ENCODE assay signal across 20 mouse cellular contexts in the genomic region with DNA sequence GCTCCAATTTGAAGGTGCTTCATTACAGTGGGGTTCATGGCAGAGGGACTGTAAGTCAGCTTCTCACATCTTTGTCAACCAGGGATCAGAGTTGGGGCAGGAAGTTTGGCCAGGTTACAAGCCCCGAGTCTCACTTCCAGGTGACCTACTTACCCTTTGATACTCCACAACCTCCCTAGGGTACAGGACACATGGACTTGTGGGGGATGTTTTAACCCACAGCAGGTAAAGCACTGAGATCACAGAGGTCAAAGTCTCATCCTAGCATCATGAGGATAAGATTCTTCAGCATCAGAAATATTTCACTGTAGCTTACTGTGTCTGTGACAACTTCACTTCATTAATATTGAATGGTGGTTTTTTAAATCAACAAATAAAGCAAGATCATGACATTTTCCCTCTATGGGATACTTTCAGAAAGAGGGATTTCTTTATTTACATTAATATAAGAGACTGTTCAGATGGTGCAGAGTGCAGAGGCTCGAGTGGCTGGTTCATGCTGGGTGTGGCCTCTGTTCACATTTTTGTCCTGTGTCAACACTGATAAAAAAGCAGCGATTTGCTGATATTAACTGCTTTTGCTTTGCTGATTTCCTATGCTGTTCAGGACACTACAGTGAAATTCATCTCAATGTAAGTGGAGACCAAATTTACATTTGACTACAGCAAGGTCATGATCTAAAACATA.
DNase-seq lines count a peak whose midpoint lies in the region; ATAC-seq and TF ChIP-seq lines count a peak whose summit lies in the region.
"Had no signal": no experiment of that assay in that cellular context is flagged by ENCODE, and none has a peak within 500 bp of the region (broad histone marks: within the 10 kb centered on the region; RNA-seq: fewer than 3 reads in every experiment).

No protein-coding gene starts in this region.

- H3K9ac ChIP-seq in lung, embryonic 15.5 days, result no peak overlapping the region
- no peak overlapping the region for H3K9ac ChIP-seq in MEL (ENCODE audit: control insufficient read depth, low read depth, low read length, poor library complexity, severe bottlenecking)
- H3K9ac ChIP-seq in intestine, embryonic 15.5 days, result no peak overlapping the region
- H3K9ac ChIP-seq in stomach, embryonic 16.5 days (ENCODE audit: low read length), result no peak overlapping the region
- H3K9ac ChIP-seq: embryonic facial prominence, embryonic 12.5 days; forebrain, embryonic 15.5 days; hindbrain, embryonic 12.5 days had no signal

- H3K27ac ChIP-seq in lung, embryonic 15.5 days, result no peak overlapping the region
- no peak overlapping the region for H3K27ac ChIP-seq in MEL (ENCODE audit: control insufficient read depth, low read depth, low read length)
- no peak overlapping the region for H3K27ac ChIP-seq in intestine, embryonic 15.5 days
- no peak overlapping the region for H3K27ac ChIP-seq in stomach, embryonic 16.5 days (ENCODE audit: low read length)
- H3K27ac ChIP-seq: embryonic facial prominence, embryonic 12.5 days; forebrain, embryonic 15.5 days; heart, embryonic 10.5 days; hindbrain, embryonic 12.5 days had no signal

- no peak for TF ChIP-seq RAD21 in MEL (IDR thresholded peaks at IDR 0.05; ENCODE audit: low read depth, low read length)

- 22% methylated on average over 3 of the region's 3 CpGs for WGBS in lung, embryonic 15.5 days
- 33% methylated on average over 3 of the region's 3 CpGs for WGBS in intestine, embryonic 15.5 days
- 39% methylated on average over 3 of the region's 3 CpGs for WGBS in stomach, embryonic 16.5 days

- no peak; a peak in 1 of 4 replicates for TF ChIP-seq EP300 in MEL (IDR thresholded peaks at IDR 0.05; ENCODE audit: low read depth in 1 of 2, low read length in 2 of 2)

- H3K79me2 ChIP-seq in MEL (ENCODE audit: control insufficient read depth, insufficient read depth, low read length, poor library complexity), result no peaks in the 10 kb centered on the region

- no peak for TF ChIP-seq CTCF in MEL (IDR thresholded peaks at IDR 0.05 in 2 of 3, conservative IDR thresholded peaks at IDR 0.05 in 1 of 3; ENCODE audit: control insufficient read depth in 1 of 3, insufficient read depth in 1 of 3, low read depth in 2 of 3, low read length in 3 of 3, poor library complexity in 1 of 3, severe bottlenecking in 1 of 3)

- H3K27me3 ChIP-seq in lung, embryonic 15.5 days, result no peaks in the 10 kb centered on the region
- H3K27me3 ChIP-seq in MEL (ENCODE audit: control insufficient read depth in 1 of 2, insufficient read depth in 2 of 2, low read length in 2 of 2), result peaks cover 0 to 4% of the 10 kb centered on the region in 2 experiments; a peak in 2 of 4 replicates
- no peaks in the 10 kb centered on the region for H3K27me3 ChIP-seq in intestine, embryonic 15.5 days (replicated peaks)
- H3K27me3 ChIP-seq in stomach, embryonic 16.5 days (ENCODE audit: control insufficient read depth, insufficient read depth, low read length), result no peaks in the 10 kb centered on the region
- H3K27me3 ChIP-seq: embryonic facial prominence, embryonic 12.5 days; forebrain, embryonic 15.5 days; hindbrain, embryonic 12.5 days had no signal

- no peak for DNase-seq in lung, postnatal 10 days
- peak; percentile 17 for DNase-seq in MEL (ENCODE audit: low read depth, low spot score)
- no peak for DNase-seq in B cell, adult 2 months
- DNase-seq: adrenal gland, postnatal 10 days; cerebellum, adult 11 months; cerebellum, adult 8-10 months; cerebellum, postnatal 25 days; gastrocnemius, postnatal 10 days; heart, adult 18-20 months; heart, postnatal 10 days; heart, postnatal 4 days had no signal

- no peaks in the 10 kb centered on the region for H3K9me3 ChIP-seq in lung, embryonic 15.5 days
- no peaks in the 10 kb centered on the region for H3K9me3 ChIP-seq in MEL (replicated peaks; ENCODE audit: insufficient read depth, low read length)
- H3K9me3 ChIP-seq in intestine, embryonic 15.5 days, result no peaks in the 10 kb centered on the region
- no peaks in the 10 kb centered on the region for H3K9me3 ChIP-seq in stomach, embryonic 16.5 days (replicated peaks; ENCODE audit: control insufficient read depth, low read length)
- H3K9me3 ChIP-seq: embryonic facial prominence, embryonic 12.5 days; forebrain, embryonic 15.5 days; G1E; heart, embryonic 10.5 days; hindbrain, embryonic 12.5 days had no signal

- TF ChIP-seq POLR2A in MEL (IDR thresholded peaks at IDR 0.05; ENCODE audit: control insufficient read depth in 1 of 2, insufficient read depth in 1 of 2, low read depth in 1 of 2, low read length in 2 of 2, poor library complexity in 1 of 2), result no peak

- H3K4me2 ChIP-seq in lung, embryonic 15.5 days, result no peak overlapping the region
- no peak overlapping the region for H3K4me2 ChIP-seq in intestine, embryonic 15.5 days (replicated peaks)
- H3K4me2 ChIP-seq in stomach, embryonic 16.5 days (ENCODE audit: low read depth, low read length), result no peak overlapping the region
- H3K4me2 ChIP-seq: embryonic facial prominence, embryonic 12.5 days; forebrain, embryonic 15.5 days; hindbrain, embryonic 12.5 days had no signal

- no peaks in the 10 kb centered on the region for H3K4me1 ChIP-seq in lung, embryonic 15.5 days
- H3K4me1 ChIP-seq in MEL (ENCODE audit: control insufficient read depth in 1 of 2, insufficient read depth in 2 of 2, low read length in 2 of 2), result peaks cover 0 to 2% of the 10 kb centered on the region in 2 experiments; a peak in 1 of 4 replicates
- H3K4me1 ChIP-seq in intestine, embryonic 15.5 days (replicated peaks), result no peaks in the 10 kb centered on the region
- no peaks in the 10 kb centered on the region for H3K4me1 ChIP-seq in stomach, embryonic 16.5 days (ENCODE audit: control insufficient read depth, insufficient read depth, low read length)
- H3K4me1 ChIP-seq: embryonic facial prominence, embryonic 12.5 days; forebrain, embryonic 15.5 days; heart, embryonic 10.5 days; hindbrain, embryonic 12.5 days had no signal

- no peak overlapping the region for H3K4me3 ChIP-seq in lung, embryonic 15.5 days
- no peak overlapping the region for H3K4me3 ChIP-seq in MEL (ENCODE audit: control insufficient read depth in 1 of 2, insufficient read depth in 1 of 2, low read depth in 2 of 2, low read length in 2 of 2)
- H3K4me3 ChIP-seq in intestine, embryonic 15.5 days (replicated peaks), result no peak overlapping the region
- no peak overlapping the region for H3K4me3 ChIP-seq in stomach, embryonic 16.5 days (replicated peaks; ENCODE audit: low read length)
- H3K4me3 ChIP-seq: embryonic facial prominence, embryonic 12.5 days; forebrain, embryonic 15.5 days; heart, embryonic 10.5 days; hindbrain, embryonic 12.5 days had no signal

- no peaks in the 10 kb centered on the region for H3K36me3 ChIP-seq in lung, embryonic 15.5 days
- no peaks in the 10 kb centered on the region for H3K36me3 ChIP-seq in MEL (ENCODE audit: control insufficient read depth in 1 of 2, insufficient read depth in 2 of 2, low read length in 2 of 2)
- no peaks in the 10 kb centered on the region for H3K36me3 ChIP-seq in intestine, embryonic 15.5 days
- no peaks in the 10 kb centered on the region for H3K36me3 ChIP-seq in stomach, embryonic 16.5 days (ENCODE audit: control insufficient read depth, insufficient read depth, low read length)
- H3K36me3 ChIP-seq: embryonic facial prominence, embryonic 12.5 days; forebrain, embryonic 15.5 days; G1E; heart, embryonic 10.5 days; hindbrain, embryonic 12.5 days had no signal

- ATAC-seq in lung, embryonic 15.5 days (ENCODE audit: borderline replicate concordance, extremely low read depth, low FRiP score, low TSS enrichment), result peak; percentile 55; the same call in 1 of the 2 replicates
- ATAC-seq in intestine, embryonic 15.5 days, result peak; percentile 87
- peak; percentile 47; the same call in 1 of the 2 replicates for ATAC-seq in stomach, embryonic 16.5 days (ENCODE audit: insufficient read depth, low FRiP score)
- ATAC-seq: CD4-positive, CD25-positive, alpha-beta regulatory T cell, adult 4 months; forebrain, embryonic 15.5 days had no signal

TF ChIP-seq in MEL, 35 proteins besides CTCF, POLR2A, EP300 and RAD21:
- no peak for TF ChIP-seq MYB (IDR thresholded peaks at IDR 0.05; ENCODE audit: low read depth, low read length)
- no peak for TF ChIP-seq TAL1 (IDR thresholded peaks at IDR 0.05; ENCODE audit: low read length)
- TF ChIP-seq CHD2 (IDR thresholded peaks at IDR 0.05; ENCODE audit: low read length), result no peak
- TF ChIP-seq ETS1 (IDR thresholded peaks at IDR 0.05; ENCODE audit: low read depth, low read length), result no peak
- TF ChIP-seq ZMIZ1 (IDR thresholded peaks at IDR 0.05; ENCODE audit: low read depth, low read length), result no peak
- TF ChIP-seq GATA1 (IDR thresholded peaks at IDR 0.05; ENCODE audit: low read depth, low read length), result no peak
- no peak for TF ChIP-seq TBP (IDR thresholded peaks at IDR 0.05; ENCODE audit: low read depth, low read length)
- TF ChIP-seq SIN3A (IDR thresholded peaks at IDR 0.05; ENCODE audit: low read length), result no peak
- no peak for TF ChIP-seq POLR2AphosphoS2 (IDR thresholded peaks at IDR 0.05; ENCODE audit: low read length)
- TF ChIP-seq BHLHE40 (IDR thresholded peaks at IDR 0.05; ENCODE audit: borderline replicate concordance, low read depth, low read length), result no peak
- no peak for TF ChIP-seq ZC3H11A (IDR thresholded peaks at IDR 0.05; ENCODE audit: low read depth, low read length)
- TF ChIP-seq MYC (IDR thresholded peaks at IDR 0.05; ENCODE audit: low read depth, low read length), result no peak
- TF ChIP-seq USF1 (IDR thresholded peaks at IDR 0.05; ENCODE audit: low read depth, low read length), result no peak
